Mouse (Mus musculus) small intestine, adult 2 months (tissue): ENCODE data around the gene Map4k2.

Experiments used
- CTCF ChIP-seq: fragments of 200-500 bp; IDR thresholded peaks from 2 replicates; pipeline ENCODE4 v1.5.1; 2012; ENCODE audit warnings: low read depth, mild to moderate bottlenecking, control low read depth, inconsistent platforms, low read length, moderate library complexity, mixed read lengths; ENCODE audit not compliant: insufficient replicate concordance, insufficient read length; ENCODE audit errors: extremely low read depth
- POLR2A ChIP-seq: fragments of 200-500 bp; IDR thresholded peaks from 2 replicates; pipeline ENCODE4 v1.6.1; 2012; ENCODE audit warnings: low read depth, mild to moderate bottlenecking, control low read depth, inconsistent platforms, low read length, moderate library complexity

DNA sequence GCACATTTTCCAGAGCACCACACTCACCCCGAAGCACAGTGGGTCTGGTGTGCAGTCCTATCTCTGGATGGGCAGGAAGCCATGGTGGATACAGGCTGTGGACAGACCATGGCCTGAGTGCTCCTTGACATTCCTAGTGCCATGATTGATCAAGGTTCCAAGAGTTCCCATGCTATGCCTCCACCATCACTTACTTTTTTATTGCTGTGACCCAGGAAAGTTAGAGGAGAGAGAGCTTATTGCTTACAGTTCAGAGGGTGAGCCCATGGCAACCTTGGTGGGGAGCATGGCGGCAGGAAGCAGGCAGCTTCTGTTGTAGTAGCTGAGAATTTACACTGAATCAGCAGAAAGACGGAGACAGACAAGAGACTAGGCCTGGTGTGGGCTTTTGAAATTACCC lies 20.4 kb downstream of the Map4k2 start:
- TF ChIP-seq POLR2A (no peak), CTCF (no peak)
